Mouse (Mus musculus) forebrain, embryonic 14.5 days (tissue): Measurements from ENCODE around the gene Olfml2b. TPM values are rescaled to one million over a fixed set of nuclear protein-coding genes. Genes with fewer than 3 reads are reported as not detected.

Experiments
- ATAC-seq: fragments of 200-750 bp; cut with Nextera tagmentation; 2 replicates; pipeline ENCODE4 v1.8.0; 2017; ENCODE audit warnings: mild to moderate bottlenecking, moderate library complexity
- DNase-seq: peaks from one replicate; pipeline ENCODE4 v3.0.0-alpha.2; 2015; ENCODE audit warnings: low spot score
- H3K27ac ChIP-seq: fragments of 300-500 bp; sonication (generic); 2 replicates; pipeline ENCODE4 v1.5.1; 2014; ENCODE audit warnings: low read depth, mild to moderate bottlenecking, control low read depth, low read length, moderate library complexity
- H3K27me3 ChIP-seq: fragments of 300-500 bp; sonication (generic); replicated peaks from 2 replicates; pipeline ENCODE4 v1.6.1; 2014; ENCODE audit warnings: low read length, control low read depth, mixed read lengths; ENCODE audit not compliant: control insufficient read depth, insufficient read depth
- H3K36me3 ChIP-seq: fragments of 300-500 bp; sonication (generic); 2 replicates; pipeline ENCODE4 v1.6.1; 2014; ENCODE audit warnings: low read length, control low read depth; ENCODE audit not compliant: control insufficient read depth, insufficient read depth
- H3K4me1 ChIP-seq: fragments of 300-500 bp; sonication (generic); 2 replicates; pipeline ENCODE4 v1.6.1; 2014; ENCODE audit warnings: antibody characterized with exemption, low read length, control low read depth; ENCODE audit not compliant: control insufficient read depth, insufficient read depth
- H3K4me2 ChIP-seq: fragments of 300-500 bp; sonication (generic); 2 replicates; pipeline ENCODE4 v1.6.1; 2014; ENCODE audit warnings: mild to moderate bottlenecking, control low read depth, low read length
- H3K4me3 ChIP-seq: fragments of 300-500 bp; sonication (generic); 2 replicates; pipeline ENCODE4 v1.5.1; 2014; ENCODE audit warnings: low read depth, low read length, control low read depth
- H3K9ac ChIP-seq: fragments of 300-500 bp; sonication (generic); 2 replicates; pipeline ENCODE4 v1.6.1; 2014; ENCODE audit warnings: mild to moderate bottlenecking, low read length, control low read depth, moderate library complexity
- H3K9me3 ChIP-seq: fragments of 300-500 bp; sonication (generic); replicated peaks from 2 replicates; pipeline ENCODE4 v1.6.1; 2016; ENCODE audit warnings: low read length, control low read depth, mixed read lengths; ENCODE audit not compliant: control insufficient read depth
- WGBS: fragments of 180-500 bp; shearing (Covaris S2); extraction: QIAGEN DNeasy Blood & Tissue Kit; methylation state at CpG from one replicate; pipeline ENCODE4 v1.1.7; 2014; 5-methylcytosine and 5-hydroxymethylcytosine counted together
- polyA plus RNA-seq: library from polyadenylated mRNA; unstranded; fragments of >200 nt; fragmentation: Nextera tagmentation; extraction: Ambion mirVana; gene quantifications from 2 replicates; pipeline ENCODE4 v1.2.1, GENCODE M21; 2014

Gene Olfml2b
- polyA plus RNA-seq, 1 experiment from 2014 or later, result 9.7 TPM

DNA sequence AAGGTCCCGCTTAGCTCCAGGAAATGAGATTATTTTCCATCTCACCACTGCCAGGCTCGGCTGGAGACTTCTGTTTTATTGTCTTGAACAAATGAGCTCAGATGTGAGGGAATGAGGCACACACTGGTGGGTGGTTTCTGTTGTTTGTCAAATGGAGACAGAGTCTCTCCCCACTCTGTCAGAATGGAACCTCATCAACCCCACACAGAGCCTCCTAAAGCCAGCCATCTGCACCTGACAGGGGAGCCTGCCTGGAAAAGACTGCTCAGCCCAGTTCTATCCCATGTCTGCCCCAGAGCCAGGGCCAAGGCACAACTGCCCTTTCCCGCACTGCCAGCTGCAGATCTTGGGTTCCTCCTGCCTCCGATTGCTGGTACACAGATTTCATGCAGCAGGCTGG lies 34.5 kb downstream of the Olfml2b start:
- DNase-seq, result no peak
- no peak overlapping the region for H3K4me3 ChIP-seq
- no peak overlapping the region for H3K9ac ChIP-seq

DNA sequence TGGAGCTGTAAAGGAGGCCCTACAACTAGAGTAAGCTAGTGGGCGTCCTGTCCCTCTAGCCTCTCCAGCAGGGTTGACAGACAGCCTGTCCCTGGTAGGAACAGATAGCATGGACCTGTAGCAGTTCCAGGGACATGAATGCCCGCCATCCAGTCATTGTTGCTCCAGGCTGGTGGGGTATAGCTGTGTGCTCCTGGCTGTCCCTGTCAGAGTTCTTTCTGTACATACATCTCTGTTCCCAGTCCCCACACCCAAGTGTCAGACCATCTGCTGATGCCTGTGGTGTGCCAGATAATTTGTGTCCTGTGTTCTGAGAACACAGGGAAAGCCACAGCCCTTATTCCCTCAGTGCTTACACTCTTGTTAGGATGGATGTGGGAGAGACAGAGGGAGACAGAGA lies 35.3 kb downstream of the Olfml2b start:
- ATAC-seq (peak; percentile 58; the same call in 1 of the 2 replicates), DNase-seq (peak; percentile 43)
- no peaks in the 10 kb centered on the region for H3K4me1 ChIP-seq
- no peak overlapping the region for H3K4me3 ChIP-seq
- 0 out of 2 replicates have a peak, but pooled peaks cover 3% of the 10 kb centered on the region for H3K36me3 ChIP-seq
- H3K9me3 ChIP-seq, result no peaks in the 10 kb centered on the region
- no peaks in the 10 kb centered on the region for H3K27me3 ChIP-seq
- no peak overlapping the region for H3K4me2 ChIP-seq
- H3K27ac ChIP-seq, result peak overlapping the region; percentile 21; the same call in 1 of the 2 replicates
- H3K9ac ChIP-seq, result no peak overlapping the region
- 82% methylated on average over 2 of the region's 2 CpGs for WGBS

More for the DNA sequence above, 34.5 kb downstream of the Olfml2b start:
- H3K36me3 ChIP-seq, result 0 out of 2 replicates have a peak, but pooled peaks cover 3% of the 10 kb centered on the region
- no peaks in the 10 kb centered on the region for H3K9me3 ChIP-seq
- H3K4me2 ChIP-seq, result no peak overlapping the region
- no peak overlapping the region for H3K27ac ChIP-seq
- 75% methylated on average over 4 of the region's 4 CpGs for WGBS
- no peaks in the 10 kb centered on the region for H3K4me1 ChIP-seq
- H3K27me3 ChIP-seq, result no peaks in the 10 kb centered on the region
- ATAC-seq, result no peak

DNA sequence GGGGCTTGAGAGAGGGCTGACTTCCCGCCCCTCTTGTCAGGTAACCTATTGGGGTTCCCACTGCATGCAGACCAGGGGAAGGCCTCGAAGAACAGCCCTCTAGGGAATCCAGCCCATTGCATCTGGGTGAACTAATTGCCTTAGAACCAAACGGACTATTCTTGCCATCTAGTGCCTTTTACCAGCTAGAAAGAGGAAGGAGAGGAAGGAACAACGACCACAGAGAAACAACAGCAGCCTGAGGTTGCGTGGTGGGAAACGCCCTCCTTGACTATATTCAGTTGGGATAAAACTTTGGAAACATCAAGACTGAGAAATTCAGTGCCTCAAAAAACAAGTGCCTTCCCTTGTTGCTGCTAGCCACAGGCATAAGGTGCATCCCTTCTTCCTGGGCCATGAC lies 39.5 kb downstream of the Olfml2b start:
- no peak overlapping the region for H3K4me3 ChIP-seq
- ATAC-seq (no peak), DNase-seq (no peak)
- no peaks in the 10 kb centered on the region for H3K27me3 ChIP-seq
- 87% methylated on average over 6 of the region's 6 CpGs for WGBS
- H3K27ac ChIP-seq, result no peak overlapping the region
- 0 out of 2 replicates have a peak, but pooled peaks cover 3% of the 10 kb centered on the region for H3K36me3 ChIP-seq
- H3K9me3 ChIP-seq, result no peaks in the 10 kb centered on the region
- no peak overlapping the region for H3K4me2 ChIP-seq
- H3K4me1 ChIP-seq, result no peaks in the 10 kb centered on the region
- no peak overlapping the region for H3K9ac ChIP-seq

DNA sequence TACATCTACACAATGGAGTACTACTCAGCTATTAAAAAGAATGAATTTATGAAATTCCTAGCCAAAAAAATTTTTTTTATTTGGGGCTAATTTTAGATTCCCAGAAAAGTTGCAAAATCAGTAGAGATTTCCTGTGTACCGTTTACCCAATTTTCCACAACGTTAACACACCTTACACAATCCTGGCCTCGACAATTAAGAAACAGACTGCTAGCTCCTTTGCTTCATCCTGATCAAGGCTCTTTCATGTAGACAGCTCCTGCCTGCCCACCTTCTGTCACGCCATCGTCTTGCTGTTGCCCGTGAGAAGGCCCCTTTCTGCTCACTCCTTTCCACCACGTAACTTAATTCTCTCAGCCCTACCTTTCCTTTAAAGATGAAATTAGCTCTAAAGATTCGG lies 45.4 kb downstream of the Olfml2b start:
- Histone ChIP-seq H3K9me3 (no peaks in the 10 kb centered on the region), H3K27ac (no peak overlapping the region), H3K4me3 (no peak overlapping the region), H3K9ac (no peak overlapping the region), H3K4me2 (no peak overlapping the region), H3K36me3 (no peaks in the 10 kb centered on the region), H3K27me3 (no peaks in the 10 kb centered on the region), H3K4me1 (no peaks in the 10 kb centered on the region)
- DNase-seq (no peak), ATAC-seq (no peak)
- WGBS, result 91% methylated on average over 8 of the region's 8 CpGs

- Histone ChIP-seq H3K9me3 (no peaks in the 10 kb centered on the region), H3K4me3 (no peak overlapping the region), H3K36me3 (no peaks in the 10 kb centered on the region), H3K4me2 (no peak overlapping the region), H3K27me3 (no peaks in the 10 kb centered on the region), H3K27ac (no peak overlapping the region), H3K4me1 (no peaks in the 10 kb centered on the region), H3K9ac (no peak overlapping the region)
- DNase-seq, result no peak
- 90% methylated on average over 5 of the region's 5 CpGs for WGBS
- no peak for ATAC-seq
These were observed 47.0 kb downstream of the Olfml2b start for GRCm38 (mm10) chr1:170691301-170691700.

- H3K27me3 ChIP-seq, result no peaks in the 10 kb centered on the region
- no peaks in the 10 kb centered on the region for H3K9me3 ChIP-seq
- H3K36me3 ChIP-seq, result no peaks in the 10 kb centered on the region
- WGBS, result 65% methylated on average over 5 of the region's 5 CpGs
- ATAC-seq (no peak), DNase-seq (no peak)
- H3K4me2 ChIP-seq, result no peak overlapping the region
- H3K4me3 ChIP-seq, result no peak overlapping the region
- no peak overlapping the region for H3K9ac ChIP-seq
- H3K4me1 ChIP-seq, result no peaks in the 10 kb centered on the region
- no peak overlapping the region for H3K27ac ChIP-seq
These were observed 50.5 kb downstream of the Olfml2b start for GRCm38 (mm10) chr1:170694821-170695291.

GRCm38 (mm10) chr1:170695326-170695725 lies 51.0 kb downstream of the Olfml2b start:
- Histone ChIP-seq H3K9me3 (no peaks in the 10 kb centered on the region), H3K9ac (no peak overlapping the region), H3K4me1 (no peaks in the 10 kb centered on the region), H3K4me3 (no peak overlapping the region), H3K27ac (no peak overlapping the region), H3K36me3 (no peaks in the 10 kb centered on the region), H3K4me2 (no peak overlapping the region), H3K27me3 (no peaks in the 10 kb centered on the region)
- WGBS, result 45% methylated on average over 6 of the region's 6 CpGs
- DNase-seq (no peak), ATAC-seq (no peak)

DNA sequence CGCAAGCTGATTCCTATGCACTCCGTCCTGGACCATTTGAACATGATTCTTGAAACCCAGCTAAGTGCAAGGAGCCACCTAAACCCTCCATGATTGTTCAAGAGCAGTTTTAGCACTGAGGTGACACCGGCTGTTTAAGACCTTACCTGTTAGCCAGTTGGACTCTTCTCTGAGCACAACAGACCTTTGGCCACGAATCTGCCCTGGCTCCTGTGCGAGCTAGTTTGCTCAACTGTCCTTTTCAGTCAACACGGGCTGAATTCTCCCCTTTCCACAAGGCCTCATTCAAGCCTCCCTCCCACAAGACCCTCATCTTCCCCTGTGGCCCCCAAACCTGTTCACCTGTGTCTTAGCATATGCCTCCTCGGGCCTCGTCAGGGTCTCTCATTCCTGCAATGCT lies 52.7 kb downstream of the Olfml2b start:
- Histone ChIP-seq H3K4me2 (no peak overlapping the region), H3K4me1 (no peaks in the 10 kb centered on the region), H3K27me3 (no peaks in the 10 kb centered on the region), H3K9me3 (no peaks in the 10 kb centered on the region), H3K4me3 (no peak overlapping the region), H3K27ac (no peak overlapping the region), H3K9ac (no peak overlapping the region), H3K36me3 (no peaks in the 10 kb centered on the region)
- ATAC-seq (no peak), DNase-seq (no peak)
- 95% methylated on average over 8 of the region's 8 CpGs for WGBS

DNA sequence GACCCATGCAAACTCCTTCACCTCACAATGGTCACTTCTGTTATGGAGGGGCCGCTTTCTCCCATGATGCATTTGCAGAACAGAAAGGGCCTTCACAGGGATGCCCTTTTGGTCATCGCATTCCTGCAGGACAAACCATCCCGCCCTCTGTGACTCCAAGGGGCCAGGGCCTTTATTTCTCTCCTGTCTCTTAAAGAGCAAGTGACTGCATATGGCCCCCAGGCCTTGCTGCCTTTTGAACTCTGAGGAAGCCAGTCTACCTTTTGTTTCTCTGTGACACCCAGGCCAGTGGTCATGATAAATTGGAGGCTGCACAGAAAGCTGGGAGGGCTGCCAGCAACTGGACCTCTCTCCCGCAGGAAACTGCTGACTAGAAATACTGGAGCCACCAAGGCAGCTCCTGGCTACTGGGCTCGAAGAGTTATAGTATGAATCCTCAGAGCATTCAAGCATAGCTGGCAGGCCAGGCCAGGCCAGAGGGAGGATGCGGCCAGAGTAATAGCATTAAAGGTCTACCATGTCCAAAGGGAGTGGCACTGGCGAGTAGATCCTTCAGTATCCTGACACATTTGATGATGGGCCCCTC lies 53.5 kb downstream of the Olfml2b start:
- 89% methylated on average over 7 of the region's 7 CpGs for WGBS
- no peak overlapping the region for H3K27ac ChIP-seq
- H3K9ac ChIP-seq, result no peak overlapping the region
- no peaks in the 10 kb centered on the region for H3K36me3 ChIP-seq
- no peak overlapping the region for H3K4me2 ChIP-seq
- H3K4me1 ChIP-seq, result no peaks in the 10 kb centered on the region
- ATAC-seq (no peak), DNase-seq (no peak)
- no peaks in the 10 kb centered on the region for H3K27me3 ChIP-seq
- no peak overlapping the region for H3K4me3 ChIP-seq
- H3K9me3 ChIP-seq, result no peaks in the 10 kb centered on the region
